Mouse (Mus musculus) CD4-positive, CD25-positive, alpha-beta regulatory T cell, adult 4 months (primary cell): ENCODE results near the gene Adamtsl4. TPM values are rescaled to one million over a fixed set of nuclear protein-coding genes. Genes with fewer than 3 reads are reported as not detected.

Experiments
- ATAC-seq: one replicate; pipeline ENCODE4 v1.8.0; 2017
- polyA plus RNA-seq, 2 experiments: library from polyadenylated mRNA; unstranded; fragments of 100-300 nt; shearing (Covaris generic); gene quantifications; one replicate each; pipeline ENCODE4 v1.2.1; 2017

Gene Adamtsl4
- polyA plus RNA-seq, 2 experiments from 2014 or later: 2.3 to 5.2 TPM

- no peak for ATAC-seq
Observed at GRCm38 (mm10) chr3:95631304-95631703, 56.4 kb downstream of the Adamtsl4 start.

- ATAC-seq: no peak
Observed at GRCm38 (mm10) chr3:95630856-95631255, 56.9 kb downstream of the Adamtsl4 start.

GRCm38 (mm10) chr3:95629755-95630154, 58.0 kb downstream of the Adamtsl4 start:
- ATAC-seq: no peak

- ATAC-seq: no peak
Observed at GRCm38 (mm10) chr3:95627763-95628162, 60.0 kb downstream of the Adamtsl4 start.

Other genes starting within 250 kb of the Adamtsl4 start
- gene Ctsk, start 188.7 kb downstream of the Adamtsl4 start, polyA plus RNA-seq: 1 to 10 TPM in 1 of 2 experiments, not detected in 1; 1.1 TPM
- 100 to 1,000 TPM; 433 to 466 TPM for gene Ctss, start 161.1 kb downstream of the Adamtsl4 start, polyA plus RNA-seq
- gene Hormad1, start 128.2 kb downstream of the Adamtsl4 start, polyA plus RNA-seq: not detected
- 10 to 100 TPM; 24.6 to 29.6 TPM for gene Golph3l, start 99.0 kb downstream of the Adamtsl4 start, polyA plus RNA-seq
- 10 to 100 TPM; 81.6 to 97.8 TPM for gene Ensa, start 62.9 kb downstream of the Adamtsl4 start, polyA plus RNA-seq
- 10 to 100 TPM; 61.0 to 96.6 TPM for gene Mcl1, start 29.1 kb downstream of the Adamtsl4 start, polyA plus RNA-seq
- 100 to 1,000 TPM; 203 to 284 TPM for gene Ecm1, start 51.7 kb upstream of the Adamtsl4 start, polyA plus RNA-seq
- gene Tars2, start 72.3 kb upstream of the Adamtsl4 start, polyA plus RNA-seq: 100 to 1,000 TPM in 1 of 2 experiments, 10 to 100 TPM in 1; 88.1 to 108 TPM
- 10 to 100 TPM; 26.8 to 29.4 TPM for gene Rprd2, start 130.9 kb upstream of the Adamtsl4 start, polyA plus RNA-seq
- gene Prpf3, start 168.0 kb upstream of the Adamtsl4 start, polyA plus RNA-seq: 10 to 100 TPM; 49.1 to 56.5 TPM
- 100 to 1,000 TPM; 296 to 307 TPM for gene Mrps21, start 183.6 kb upstream of the Adamtsl4 start, polyA plus RNA-seq
- 1 to 10 TPM; 9.1 to 9.7 TPM for gene Ciart, start 194.3 kb upstream of the Adamtsl4 start, polyA plus RNA-seq
- 1 to 10 TPM; 1.0 to 3.3 TPM for gene BC028528, start 204.1 kb upstream of the Adamtsl4 start, polyA plus RNA-seq
- gene Aph1a, start 206.1 kb upstream of the Adamtsl4 start, polyA plus RNA-seq: 10 to 100 TPM; 14.8 to 19.9 TPM
- under 1 TPM in 1 of 2 experiments, not detected in 1; 0.39 TPM for gene Car14, start 216.8 kb upstream of the Adamtsl4 start, polyA plus RNA-seq
- gene Anp32e, start 241.3 kb upstream of the Adamtsl4 start, polyA plus RNA-seq: 100 to 1,000 TPM; 162 to 241 TPM